Mouse (Mus musculus) testis, adult 2 months (tissue): ENCODE measurements around the gene Hadh. TPM values are rescaled to one million over a fixed set of nuclear protein-coding genes. Genes with fewer than 3 reads are reported as not detected.

Source experiments
- H3K27ac ChIP-seq: fragments of 200-500 bp; 2 replicates; pipeline ENCODE4 v1.5.1; 2012; ENCODE audit warnings: low read depth, low read length; ENCODE audit not compliant: control insufficient read depth, insufficient read depth
- H3K27me3 ChIP-seq: fragments of 200-500 bp; 2 replicates; pipeline ENCODE4 v1.6.1; 2012; ENCODE audit warnings: mild to moderate bottlenecking, low read length, moderate library complexity; ENCODE audit not compliant: control insufficient read depth, insufficient read depth
- H3K36me3 ChIP-seq: fragments of 200-500 bp; 2 replicates; pipeline ENCODE4 v1.6.1; 2012; ENCODE audit warnings: mild to moderate bottlenecking, low read length; ENCODE audit not compliant: control insufficient read depth, insufficient read depth
- H3K4me1 ChIP-seq: fragments of 200-500 bp; 2 replicates; pipeline ENCODE4 v1.6.1; 2012; ENCODE audit warnings: low read length; ENCODE audit not compliant: control insufficient read depth, insufficient read depth
- H3K4me3 ChIP-seq: fragments of 200-500 bp; 2 replicates; pipeline ENCODE4 v1.5.1; 2012; ENCODE audit warnings: low read depth, mild to moderate bottlenecking, low read length, moderate library complexity, mixed read lengths; ENCODE audit not compliant: control insufficient read depth
- CTCF ChIP-seq: fragments of 200-500 bp; IDR thresholded peaks from 2 replicates; pipeline ENCODE4 v1.5.1; 2012; ENCODE audit warnings: low read depth, mild to moderate bottlenecking, inconsistent platforms, low read length, moderate library complexity; ENCODE audit not compliant: control insufficient read depth, insufficient read depth, insufficient replicate concordance
- POLR2A ChIP-seq: fragments of 200-500 bp; IDR thresholded peaks from 2 replicates; pipeline ENCODE4 v1.6.1; 2012; ENCODE audit warnings: low read depth, mild to moderate bottlenecking, inconsistent platforms, low read length, moderate library complexity; ENCODE audit not compliant: control insufficient read depth
- polyA plus RNA-seq: library from polyadenylated mRNA; depleted of rRNA; stranded (reverse); fragments of >200 nt; gene quantifications from 2 replicates; pipeline ENCODE4 v1.2.3, GENCODE M21; 2012

The Hadh gene
- polyA plus RNA-seq, 1 experiment, result 36.2 TPM

DNA sequence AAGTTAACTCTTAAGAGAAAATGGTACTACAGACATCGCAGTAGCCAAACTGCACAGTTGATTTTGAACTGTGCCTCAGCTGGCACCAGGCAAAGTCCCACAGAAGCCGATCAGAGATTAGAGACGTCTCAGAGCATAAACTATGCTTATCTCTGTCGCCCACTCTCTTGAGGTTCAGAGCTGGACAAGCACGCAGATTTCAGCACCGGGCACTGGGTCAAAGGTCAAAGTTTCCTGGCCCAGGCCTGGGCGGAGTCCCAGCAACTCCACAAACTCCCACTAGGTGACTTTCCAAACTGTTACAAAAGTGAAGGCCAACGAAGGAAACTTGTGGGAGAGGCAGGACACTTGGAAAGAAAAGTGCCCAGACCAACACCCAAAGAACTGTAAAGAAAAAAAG lies 744 bp downstream of the Hadh start:
- peak overlapping the region; percentile 52; the same call in 1 of the 2 replicates for H3K27ac ChIP-seq
- no peaks in the 10 kb centered on the region for H3K27me3 ChIP-seq
- H3K4me1 ChIP-seq, result no peaks in the 10 kb centered on the region; the same call in 1 of the 2 replicates
- peak overlapping the region; percentile 95 for H3K4me3 ChIP-seq
- H3K36me3 ChIP-seq, result no peaks in the 10 kb centered on the region
- TF ChIP-seq CTCF (0 out of 2 replicates have a peak, but pooled peaks have one; percentile 7), POLR2A (no peak)

DNA sequence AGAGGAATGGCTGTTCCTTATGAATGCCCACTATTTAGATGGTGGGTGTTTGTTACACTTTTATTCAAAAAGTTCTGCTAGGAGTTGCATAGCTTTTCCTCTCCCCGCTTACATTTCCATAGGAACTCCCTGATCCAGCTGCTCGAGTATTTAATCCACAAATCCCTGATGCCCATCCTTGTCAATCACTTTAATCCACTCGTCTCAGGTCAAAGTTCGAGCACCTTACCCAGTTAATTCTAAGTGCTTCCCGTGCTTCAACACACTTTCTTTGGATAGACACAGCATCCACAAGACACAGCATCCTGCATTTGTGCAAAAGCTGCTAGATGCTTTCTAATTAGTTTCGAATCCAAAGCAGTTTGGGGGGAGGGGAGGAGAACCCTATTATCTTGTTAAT lies 1.5 kb downstream of the Hadh start:
- no peaks in the 10 kb centered on the region; the same call in 1 of the 2 replicates for H3K4me1 ChIP-seq
- no peaks in the 10 kb centered on the region for H3K36me3 ChIP-seq
- no peak overlapping the region for H3K4me3 ChIP-seq
- no peaks in the 10 kb centered on the region for H3K27me3 ChIP-seq
- TF ChIP-seq POLR2A (no peak), CTCF (no peak)
- no peak overlapping the region for H3K27ac ChIP-seq

DNA sequence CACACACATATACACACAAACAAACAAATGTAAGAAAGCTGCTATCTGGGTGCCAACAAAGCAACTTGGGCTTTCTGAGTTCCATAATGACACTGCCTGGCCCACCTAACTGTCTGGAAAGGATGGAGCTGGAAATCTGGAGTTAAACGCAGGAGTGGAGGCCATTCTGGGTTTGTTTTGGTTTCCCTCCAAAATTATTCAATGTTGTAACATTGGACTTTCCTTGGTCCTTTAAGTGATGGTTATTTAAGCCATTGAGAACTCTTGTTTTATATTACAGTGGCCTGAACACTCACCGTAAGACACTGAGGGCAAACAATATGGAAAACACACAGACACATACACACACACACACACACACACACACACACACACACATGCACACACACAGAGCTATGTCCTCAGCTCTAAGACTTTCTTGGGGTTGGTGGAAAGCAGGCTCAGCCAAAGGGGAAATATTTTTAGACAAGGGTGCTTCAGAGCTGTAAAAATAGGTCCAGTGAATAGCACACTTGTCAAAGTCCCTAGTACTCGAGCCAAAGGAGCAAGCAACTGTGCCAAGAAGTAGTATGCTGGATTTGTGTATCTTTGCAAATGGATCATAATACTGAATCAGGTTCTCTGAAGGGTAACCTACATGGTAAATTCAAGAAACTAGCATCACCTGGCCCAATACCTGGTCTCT lies 5.4 kb downstream of the Hadh start:
- Histone ChIP-seq H3K4me3 (no peak overlapping the region), H3K4me1 (no peaks in the 10 kb centered on the region; the same call in 1 of the 2 replicates), H3K36me3 (no peaks in the 10 kb centered on the region), H3K27me3 (no peaks in the 10 kb centered on the region), H3K27ac (no peak overlapping the region)
- TF ChIP-seq CTCF (no peak), POLR2A (no peak)

DNA sequence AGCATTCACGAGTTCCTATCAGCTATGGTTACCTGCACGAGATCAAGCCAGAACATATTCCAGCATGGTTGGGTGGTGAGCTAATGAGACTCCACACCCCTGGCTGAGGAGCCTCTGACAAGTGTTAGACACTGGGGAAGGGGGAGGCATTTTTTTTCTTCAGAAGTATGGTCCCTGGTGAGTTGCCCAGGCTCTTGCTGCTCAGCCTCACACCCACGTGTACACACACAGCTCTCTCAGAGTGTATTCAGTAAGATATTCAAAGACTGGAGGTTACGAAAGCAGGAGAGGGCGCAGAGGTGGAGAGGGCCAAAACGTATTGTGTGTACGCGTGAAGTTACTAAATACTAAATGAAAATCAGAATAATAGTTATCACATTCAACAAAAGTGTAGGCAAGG lies 6.4 kb downstream of the Hadh start:
- H3K27ac ChIP-seq, result no peak overlapping the region
- no peaks in the 10 kb centered on the region for H3K36me3 ChIP-seq
- TF ChIP-seq CTCF (no peak), POLR2A (no peak)
- H3K4me1 ChIP-seq, result no peaks in the 10 kb centered on the region
- H3K4me3 ChIP-seq, result no peak overlapping the region
- H3K27me3 ChIP-seq, result no peaks in the 10 kb centered on the region

DNA sequence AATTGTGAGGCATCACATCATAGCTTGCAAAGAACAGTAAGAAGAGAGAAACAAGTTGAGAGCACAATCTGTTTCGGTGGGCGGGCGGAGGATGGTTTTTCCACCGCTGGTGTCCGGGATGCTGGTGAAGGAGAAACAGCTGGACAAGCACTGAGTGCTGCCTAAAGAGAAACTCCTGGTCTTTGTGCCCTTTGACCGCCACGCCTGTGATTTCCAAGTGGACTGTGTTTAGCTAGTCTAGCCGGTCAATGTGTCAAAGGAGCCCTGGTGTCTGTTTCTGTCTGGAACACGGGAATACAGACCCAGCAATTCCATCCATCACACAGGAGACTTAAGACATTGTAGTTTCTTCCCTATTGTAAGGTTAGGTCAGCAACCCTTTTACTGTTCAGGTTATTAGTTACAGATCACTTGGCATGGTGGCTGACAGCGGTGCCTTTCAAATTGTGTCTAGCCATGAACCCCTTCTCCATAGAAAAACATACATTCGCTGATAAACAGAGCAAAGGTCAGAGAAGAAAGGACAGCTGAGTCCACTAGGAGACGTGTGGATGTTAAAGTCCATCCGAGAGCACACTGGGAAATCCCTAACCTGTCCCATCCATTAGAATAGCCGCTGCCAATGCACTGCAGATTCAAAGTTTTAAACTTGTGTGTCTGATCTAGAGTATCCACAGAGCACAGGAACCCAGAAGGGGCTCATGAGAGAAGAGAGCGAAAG lies 8.0 kb downstream of the Hadh start:
- Histone ChIP-seq H3K4me3 (no peak overlapping the region), H3K36me3 (no peaks in the 10 kb centered on the region), H3K4me1 (peaks cover 3% of the 10 kb centered on the region), H3K27me3 (no peaks in the 10 kb centered on the region), H3K27ac (no peak overlapping the region)
- TF ChIP-seq POLR2A (no peak), CTCF (no peak)

DNA sequence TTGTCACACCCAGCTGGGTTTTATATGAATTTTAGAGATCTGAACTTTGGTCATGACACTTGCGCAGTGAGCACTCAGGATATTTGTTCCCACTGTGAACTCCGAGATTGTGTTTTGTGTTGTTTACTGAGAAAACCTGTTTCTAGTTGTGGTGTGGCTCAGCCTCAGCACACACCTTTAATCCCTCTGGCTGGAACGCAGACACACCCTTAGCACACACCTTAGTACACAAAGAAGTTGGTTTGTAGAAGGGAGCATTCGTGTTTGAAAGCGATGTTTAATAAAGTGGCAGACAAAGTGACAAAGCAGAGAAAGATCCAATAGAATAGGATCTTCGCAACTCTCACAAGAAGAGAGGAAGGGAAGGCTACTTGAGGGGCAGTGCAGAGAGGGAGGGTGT lies 11.5 kb downstream of the Hadh start:
- TF ChIP-seq CTCF, result no peak
- TF ChIP-seq POLR2A, result no peak
- Histone ChIP-seq H3K27ac (peak overlapping the region; percentile 47; the same call in 1 of the 2 replicates), H3K4me3 (no peak overlapping the region), H3K36me3 (no peaks in the 10 kb centered on the region), H3K4me1 (peaks cover 5% of the 10 kb centered on the region), H3K27me3 (no peaks in the 10 kb centered on the region)

DNA sequence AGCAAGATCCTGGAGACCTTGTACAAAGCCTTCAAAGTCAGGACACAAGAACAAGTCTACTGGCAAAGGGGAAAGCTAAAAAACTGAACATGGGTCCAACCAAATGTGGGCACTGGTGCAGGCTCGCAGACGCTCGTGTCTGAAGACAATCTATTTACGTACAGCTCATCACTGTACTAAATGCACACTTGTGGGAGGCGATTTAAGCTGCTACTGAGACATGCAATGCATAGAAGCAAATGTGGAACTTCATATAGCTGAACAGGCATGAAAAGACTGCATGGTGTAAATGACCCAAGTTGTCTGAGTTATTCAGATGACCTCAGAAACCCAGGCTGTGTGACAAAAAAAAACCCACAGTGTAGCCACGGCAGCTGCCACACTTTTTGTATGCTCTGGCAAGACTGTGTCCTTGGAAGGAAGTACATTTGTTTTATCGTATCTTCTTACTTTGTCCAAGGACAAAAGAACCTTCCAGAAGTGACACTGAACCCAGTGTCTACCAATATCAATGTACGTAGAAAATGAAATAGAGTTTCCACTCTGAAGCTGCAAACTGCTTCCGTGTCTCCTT lies 12.4 kb downstream of the Hadh start:
- Histone ChIP-seq H3K27me3 (no peaks in the 10 kb centered on the region), H3K36me3 (no peaks in the 10 kb centered on the region), H3K4me1 (peaks cover 5% of the 10 kb centered on the region), H3K27ac (0 out of 2 replicates have a peak overlapping the region, but pooled peaks have one; percentile 47), H3K4me3 (no peak overlapping the region)
- no peak for TF ChIP-seq POLR2A
- no peak for TF ChIP-seq CTCF
